Mouse (Mus musculus) liver, embryonic 13.5 days (tissue): ENCODE data around the gene Atg3. TPM values are rescaled to one million over a fixed set of nuclear protein-coding genes. Genes with fewer than 3 reads are reported as not detected.

Experiments used
- ATAC-seq: fragments of 200-750 bp; cut with Nextera tagmentation; 2 replicates; pipeline ENCODE4 v1.8.0; 2017; ENCODE audit warnings: low read depth, mild to moderate bottlenecking, moderate number of reproducible peaks, moderate library complexity
- DNase-seq: peaks from one replicate; pipeline ENCODE4 v3.0.0; 2022
- H3K27ac ChIP-seq: fragments of 300-500 bp; sonication (generic); 2 replicates; pipeline ENCODE4 v1.5.1; 2015; ENCODE audit warnings: moderate library complexity, mild to moderate bottlenecking, inconsistent platforms
- H3K27me3 ChIP-seq: fragments of 300-500 bp; sonication (generic); 2 replicates; pipeline ENCODE4 v1.6.1; 2015; ENCODE audit warnings: mild to moderate bottlenecking, inconsistent platforms
- H3K36me3 ChIP-seq: fragments of 300-500 bp; sonication (generic); 2 replicates; pipeline ENCODE4 v1.6.1; 2015; ENCODE audit warnings: mild to moderate bottlenecking, inconsistent platforms
- H3K4me1 ChIP-seq: fragments of 300-500 bp; sonication (generic); replicated peaks from 2 replicates; pipeline ENCODE4 v1.6.1; 2015; ENCODE audit warnings: inconsistent platforms
- H3K4me2 ChIP-seq: fragments of 300-500 bp; sonication (generic); 2 replicates; pipeline ENCODE4 v1.6.1; 2015; ENCODE audit warnings: inconsistent platforms, mild to moderate bottlenecking, moderate library complexity
- H3K4me3 ChIP-seq: fragments of 300-500 bp; sonication (generic); replicated peaks from 2 replicates; pipeline ENCODE4 v1.5.1; 2015; ENCODE audit warnings: mild to moderate bottlenecking, inconsistent platforms
- H3K9ac ChIP-seq: fragments of 300-500 bp; sonication (generic); 2 replicates; pipeline ENCODE4 v1.6.1; 2015; ENCODE audit warnings: mild to moderate bottlenecking, inconsistent platforms
- H3K9me3 ChIP-seq: fragments of 300-500 bp; sonication (generic); replicated peaks from 2 replicates; pipeline ENCODE4 v1.6.1; 2016; ENCODE audit warnings: inconsistent platforms
- WGBS: fragments of 180-500 bp; shearing (Covaris S2); methylation state at CpG from one replicate; pipeline ENCODE4 v1.1.7; 2015; ENCODE audit not compliant: insufficient replicate concordance; 5-methylcytosine and 5-hydroxymethylcytosine counted together
- polyA plus RNA-seq: library from polyadenylated mRNA; unstranded; fragments of >200 nt; fragmentation: Nextera tagmentation; extraction: Ambion mirVana; gene quantifications from 2 replicates; pipeline ENCODE4 v1.2.1, GENCODE M21; 2015

Gene Atg3
- polyA plus RNA-seq, 1 experiment from 2014 or later, result 22.2 TPM

- WGBS, result 67% methylated on average over 6 of the region's 6 CpGs
- Histone ChIP-seq H3K4me3 (no peak overlapping the region), H3K4me2 (no peak overlapping the region), H3K27me3 (no peaks in the 10 kb centered on the region), H3K9ac (no peak overlapping the region), H3K9me3 (no peaks in the 10 kb centered on the region), H3K27ac (no peak overlapping the region), H3K4me1 (no peaks in the 10 kb centered on the region), H3K36me3 (peaks cover 52% of the 10 kb centered on the region)
- DNase-seq, result no peak
- ATAC-seq, result no peak
These were observed 13.5 kb upstream of the Atg3 start for GRCm38 (mm10) chr16:45145119-45145518.

- Histone ChIP-seq H3K36me3 (peaks cover 38% of the 10 kb centered on the region), H3K4me3 (no peak overlapping the region), H3K27me3 (no peaks in the 10 kb centered on the region), H3K4me1 (no peaks in the 10 kb centered on the region), H3K27ac (no peak overlapping the region), H3K4me2 (no peak overlapping the region), H3K9ac (no peak overlapping the region), H3K9me3 (no peaks in the 10 kb centered on the region)
- no peak for ATAC-seq
- 66% methylated on average over 10 of the region's 10 CpGs for WGBS
- DNase-seq, result no peak
These were observed 10.0 kb upstream of the Atg3 start for GRCm38 (mm10) chr16:45148488-45149082.

GRCm38 (mm10) chr16:45154741-45155250, 3.8 kb upstream of the Atg3 start:
- no peak overlapping the region for H3K4me3 ChIP-seq
- H3K36me3 ChIP-seq, result peaks cover 8% of the 10 kb centered on the region; the same call in 1 of the 2 replicates
- H3K4me1 ChIP-seq, result peaks cover 13% of the 10 kb centered on the region
- WGBS, result 67% methylated on average over 3 of the region's 3 CpGs
- no peak overlapping the region for H3K9ac ChIP-seq
- DNase-seq (no peak), ATAC-seq (no peak)
- no peaks in the 10 kb centered on the region for H3K9me3 ChIP-seq
- H3K4me2 ChIP-seq, result no peak overlapping the region
- no peak overlapping the region for H3K27ac ChIP-seq
- H3K27me3 ChIP-seq, result no peaks in the 10 kb centered on the region

GRCm38 (mm10) chr16:45158136-45158521, 456 bp upstream of the Atg3 start:
- WGBS, result 1% methylated on average over 20 of the region's 20 CpGs
- ATAC-seq, result peak; percentile 76

GRCm38 (mm10) chr16:45159389-45159716, 768 bp downstream of the Atg3 start:
- H3K9me3 ChIP-seq, result no peaks in the 10 kb centered on the region
- H3K4me2 ChIP-seq, result peak overlapping the region; percentile 90
- H3K27ac ChIP-seq, result peak overlapping the region; percentile 88
- no peaks in the 10 kb centered on the region for H3K36me3 ChIP-seq
- no peak for ATAC-seq
- H3K27me3 ChIP-seq, result no peaks in the 10 kb centered on the region
- no peak for DNase-seq
- H3K4me3 ChIP-seq, result peak overlapping the region; percentile 91
- WGBS, result 1% methylated on average over 11 of the region's 11 CpGs
- peak overlapping the region; percentile 92 for H3K9ac ChIP-seq
- H3K4me1 ChIP-seq, result peaks cover 24% of the 10 kb centered on the region

More at GRCm38 (mm10) chr16:45158136-45158521, 456 bp upstream of the Atg3 start:
- Histone ChIP-seq H3K36me3 (no peaks in the 10 kb centered on the region), H3K27ac (peak overlapping the region; percentile 88), H3K9ac (peak overlapping the region; percentile 92), H3K27me3 (no peaks in the 10 kb centered on the region), H3K4me2 (peak overlapping the region; percentile 90), H3K4me1 (peaks cover 24% of the 10 kb centered on the region), H3K9me3 (no peaks in the 10 kb centered on the region), H3K4me3 (peak overlapping the region; percentile 91)
- DNase-seq, result peak; percentile 73

- H3K9ac ChIP-seq, result no peak overlapping the region
- no peak for ATAC-seq
- H3K9me3 ChIP-seq, result no peaks in the 10 kb centered on the region
- no peaks in the 10 kb centered on the region for H3K27me3 ChIP-seq
- H3K27ac ChIP-seq, result no peak overlapping the region
- DNase-seq, result no peak
- 74% methylated on average over 2 of the region's 2 CpGs for WGBS
- no peaks in the 10 kb centered on the region for H3K4me1 ChIP-seq
- no peak overlapping the region for H3K4me2 ChIP-seq
- H3K36me3 ChIP-seq, result peaks cover 11% of the 10 kb centered on the region
- H3K4me3 ChIP-seq, result no peak overlapping the region
These were observed 20.0 kb downstream of the Atg3 start for GRCm38 (mm10) chr16:45178552-45178951.

GRCm38 (mm10) chr16:45181824-45182223, 23.2 kb downstream of the Atg3 start:
- H3K36me3 ChIP-seq, result peaks cover 15% of the 10 kb centered on the region
- ATAC-seq, result no peak

GRCm38 (mm10) chr16:45192613-45193012, 34.0 kb downstream of the Atg3 start:
- DNase-seq, result peak; percentile 54

More at GRCm38 (mm10) chr16:45181824-45182223, 23.2 kb downstream of the Atg3 start:
- Histone ChIP-seq H3K4me2 (no peak overlapping the region), H3K27me3 (no peaks in the 10 kb centered on the region), H3K9me3 (no peaks in the 10 kb centered on the region), H3K9ac (no peak overlapping the region), H3K4me3 (no peak overlapping the region), H3K27ac (no peak overlapping the region), H3K4me1 (no peaks in the 10 kb centered on the region)
- 73% methylated on average over 5 of the region's 5 CpGs for WGBS
- DNase-seq, result no peak

GRCm38 (mm10) chr16:45196816-45197215, 38.2 kb downstream of the Atg3 start:
- no peak for ATAC-seq
- H3K4me1 ChIP-seq, result no peaks in the 10 kb centered on the region
- no peaks in the 10 kb centered on the region for H3K36me3 ChIP-seq
- H3K4me2 ChIP-seq, result no peak overlapping the region
- no peak overlapping the region for H3K27ac ChIP-seq
- 29% methylated on average over 6 of the region's 6 CpGs for WGBS
- no peaks in the 10 kb centered on the region for H3K27me3 ChIP-seq
- no peak overlapping the region for H3K4me3 ChIP-seq
- H3K9ac ChIP-seq, result no peak overlapping the region
- peak; percentile 9 for DNase-seq
- no peaks in the 10 kb centered on the region for H3K9me3 ChIP-seq

More at GRCm38 (mm10) chr16:45192613-45193012, 34.0 kb downstream of the Atg3 start:
- Histone ChIP-seq H3K27me3 (no peaks in the 10 kb centered on the region), H3K9me3 (no peaks in the 10 kb centered on the region), H3K4me1 (no peaks in the 10 kb centered on the region), H3K9ac (no peak overlapping the region), H3K4me2 (no peak overlapping the region), H3K27ac (no peak overlapping the region), H3K4me3 (no peak overlapping the region), H3K36me3 (no peaks in the 10 kb centered on the region)
- 6% methylated on average over 1 of the region's 1 CpGs for WGBS
- ATAC-seq, result no peak

- Histone ChIP-seq H3K27ac (no peak overlapping the region), H3K9ac (no peak overlapping the region), H3K9me3 (no peaks in the 10 kb centered on the region), H3K4me3 (no peak overlapping the region), H3K27me3 (no peaks in the 10 kb centered on the region), H3K4me2 (no peak overlapping the region), H3K36me3 (no peaks in the 10 kb centered on the region), H3K4me1 (no peaks in the 10 kb centered on the region)
- DNase-seq (no peak), ATAC-seq (no peak)
- 61% methylated on average over 2 of the region's 2 CpGs for WGBS
These were observed 42.8 kb downstream of the Atg3 start for GRCm38 (mm10) chr16:45201395-45201794.

- H3K4me2 ChIP-seq, result no peak overlapping the region
- H3K9me3 ChIP-seq, result no peaks in the 10 kb centered on the region
- no peak for DNase-seq
- WGBS, result 49% methylated on average over 4 of the region's 4 CpGs
- no peaks in the 10 kb centered on the region for H3K36me3 ChIP-seq
- no peaks in the 10 kb centered on the region for H3K4me1 ChIP-seq
- no peak overlapping the region for H3K27ac ChIP-seq
- H3K9ac ChIP-seq, result no peak overlapping the region
- H3K4me3 ChIP-seq, result no peak overlapping the region
- H3K27me3 ChIP-seq, result no peaks in the 10 kb centered on the region
- no peak for ATAC-seq
These were observed 45.9 kb downstream of the Atg3 start for GRCm38 (mm10) chr16:45204438-45204837.
